Mouse (Mus musculus) urinary bladder, postnatal 4 days (tissue): Measurements from ENCODE around the gene 2810006K23Rik.
"Not testable (repeated sequence)": the region's sequence is repeated elsewhere in the genome, so short reads cannot be mapped to it uniquely, and the experiment has no call there.

ENCODE experiments used
- DNase-seq, 2 experiments: peaks; one replicate each; pipeline ENCODE4 v3.0.0; 2021 to 2022; ENCODE audit warnings: low spot score in 2 of 2

2810006K23Rik gene

GRCm38 (mm10) chr5:124342897-124343296 lies 15.0 kb downstream of the 2810006K23Rik start:
- no peak for DNase-seq

DNA sequence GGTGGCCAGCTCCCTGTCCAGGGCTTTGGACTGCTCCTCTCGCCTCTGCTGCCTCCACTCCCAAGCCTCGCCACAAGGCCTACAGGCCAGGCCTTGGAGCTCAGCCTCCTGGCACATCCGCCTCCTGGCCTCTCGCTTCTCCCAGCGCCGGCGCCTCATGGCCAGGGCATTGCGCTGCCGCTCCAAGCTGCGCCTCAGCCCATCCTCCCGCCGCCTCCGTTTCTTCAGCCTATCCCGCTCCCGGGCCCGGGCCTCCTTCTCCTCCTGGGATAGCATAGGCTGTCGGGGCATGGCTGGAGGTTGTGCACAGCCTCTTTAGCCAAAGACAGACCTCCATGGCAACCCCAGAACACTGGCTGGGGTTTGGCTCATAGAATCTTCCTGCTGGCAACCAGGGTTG lies 21.3 kb downstream of the 2810006K23Rik start:
- DNase-seq, result peak in 1 of 2 experiments; percentile 61

GRCm38 (mm10) chr5:124350350-124350749 lies 22.5 kb downstream of the 2810006K23Rik start:
- DNase-seq, result no peak

DNA sequence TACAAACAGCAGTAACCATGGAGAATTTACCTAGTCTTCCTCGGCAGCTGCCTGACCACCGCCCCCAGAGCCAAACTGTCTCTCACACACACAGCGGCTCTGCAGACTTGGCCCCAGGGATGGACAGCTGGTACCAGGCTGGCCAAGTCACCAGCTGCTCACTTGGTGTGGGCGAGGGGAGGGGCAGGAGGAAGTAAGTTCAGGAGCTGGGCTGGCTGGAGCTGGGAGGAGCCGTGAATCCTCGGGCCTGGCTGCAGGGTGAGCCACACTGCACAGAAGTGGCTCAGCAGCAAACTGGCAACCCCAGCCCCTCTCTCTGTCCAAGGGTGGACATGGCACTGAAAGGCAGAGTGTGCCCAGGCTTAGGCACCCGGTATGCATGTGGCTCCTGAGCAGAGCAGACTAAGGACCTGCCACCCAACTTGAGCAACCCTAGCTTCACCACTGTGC lies 23.2 kb downstream of the 2810006K23Rik start:
- peak in 1 of 2 experiments; percentile 56 for DNase-seq

DNA sequence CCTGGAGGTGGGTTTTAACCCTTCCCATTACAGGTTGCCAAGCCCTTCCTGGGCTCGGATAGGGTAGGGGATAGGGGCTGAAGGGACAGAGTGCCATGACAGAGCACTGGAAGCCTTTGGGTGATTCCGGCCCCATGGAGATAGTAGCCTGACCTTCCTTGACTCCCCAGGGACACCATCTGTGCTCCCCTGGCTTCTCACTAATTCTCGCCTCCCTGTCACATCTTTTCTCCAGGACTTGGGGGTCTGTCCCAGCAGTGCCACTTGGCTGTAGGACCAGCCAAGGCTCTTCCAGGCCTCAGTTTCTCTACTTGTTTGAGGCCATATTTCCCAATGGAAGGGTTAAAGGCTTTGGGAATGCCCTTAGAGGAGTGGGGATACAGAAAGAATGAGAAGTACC lies 23.7 kb downstream of the 2810006K23Rik start:
- no peak for DNase-seq

DNA sequence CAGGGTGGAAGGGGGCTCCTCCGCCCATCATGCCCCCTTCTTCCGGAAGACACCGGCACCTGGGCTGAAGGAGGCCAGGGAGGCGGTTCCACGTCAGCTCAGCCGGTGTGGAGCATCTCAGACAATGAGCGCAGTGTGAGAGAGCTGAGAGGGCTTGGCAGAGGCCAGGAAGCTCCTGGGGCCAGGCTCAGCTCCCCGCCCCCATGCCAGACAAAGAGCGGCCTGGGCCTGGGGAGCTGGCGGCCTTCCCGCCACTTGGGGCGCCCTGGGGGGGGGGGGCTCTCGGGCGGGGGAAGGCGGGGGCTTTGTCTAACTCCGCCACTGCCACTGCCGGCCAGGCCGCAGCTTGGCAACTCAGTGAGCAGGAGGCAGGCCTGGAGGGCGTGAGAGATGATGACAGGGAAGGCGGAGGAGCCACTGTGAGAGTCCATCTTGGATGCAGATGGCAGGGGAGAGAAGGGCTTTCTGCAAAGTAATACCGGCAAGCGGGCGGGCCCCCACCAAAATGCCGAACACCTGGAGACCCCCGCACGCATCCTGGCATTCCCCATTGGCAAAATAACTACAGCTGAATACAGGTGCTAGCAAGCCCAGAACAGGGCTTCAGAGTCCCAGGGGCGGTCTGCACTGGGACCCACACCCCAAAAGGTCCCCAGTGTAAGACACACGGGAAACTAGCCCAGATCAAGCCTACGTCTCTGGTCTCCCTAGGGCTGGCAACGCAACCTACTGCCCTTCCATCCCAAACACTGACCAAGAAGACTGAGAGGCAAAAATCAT lies 24.4 kb downstream of the 2810006K23Rik start:
- peak; percentile 78 to 82 for DNase-seq

- DNase-seq, result peak; percentile 61 to 66
These were observed 25.3 kb downstream of the 2810006K23Rik start for GRCm38 (mm10) chr5:124353011-124353725.

GRCm38 (mm10) chr5:124353726-124354547 lies 26.0 kb downstream of the 2810006K23Rik start:
- peak; percentile 44 to 74 for DNase-seq

- DNase-seq, result peak in 1 of 2 experiments; percentile 43
These were observed 26.9 kb downstream of the 2810006K23Rik start for GRCm38 (mm10) chr5:124354574-124355424.

DNA sequence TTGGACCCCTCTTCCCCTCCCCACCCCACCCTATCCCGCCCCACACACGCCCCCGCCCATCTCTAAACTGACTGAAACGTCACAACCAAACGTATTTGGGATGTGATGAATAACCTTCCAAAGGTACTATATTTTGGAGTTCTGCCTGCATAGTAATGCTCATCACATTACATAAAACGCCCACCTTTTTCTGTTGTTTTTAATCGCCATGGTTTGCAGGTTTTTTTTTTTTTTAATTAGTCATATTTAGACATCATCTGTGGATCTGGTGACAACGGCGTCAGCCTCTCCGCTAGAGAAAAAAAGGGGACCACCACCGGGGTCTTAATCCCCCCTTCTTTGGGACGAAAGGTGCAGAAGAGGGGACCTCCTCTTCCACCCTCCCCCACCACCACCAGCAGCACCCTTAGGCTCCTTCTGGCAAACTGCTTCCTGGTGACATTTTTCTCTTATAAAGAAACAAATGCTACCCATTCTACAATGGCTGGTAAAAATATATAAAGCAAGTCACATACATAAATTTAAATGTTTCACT lies 27.6 kb downstream of the 2810006K23Rik start:
- DNase-seq, result no peak

DNA sequence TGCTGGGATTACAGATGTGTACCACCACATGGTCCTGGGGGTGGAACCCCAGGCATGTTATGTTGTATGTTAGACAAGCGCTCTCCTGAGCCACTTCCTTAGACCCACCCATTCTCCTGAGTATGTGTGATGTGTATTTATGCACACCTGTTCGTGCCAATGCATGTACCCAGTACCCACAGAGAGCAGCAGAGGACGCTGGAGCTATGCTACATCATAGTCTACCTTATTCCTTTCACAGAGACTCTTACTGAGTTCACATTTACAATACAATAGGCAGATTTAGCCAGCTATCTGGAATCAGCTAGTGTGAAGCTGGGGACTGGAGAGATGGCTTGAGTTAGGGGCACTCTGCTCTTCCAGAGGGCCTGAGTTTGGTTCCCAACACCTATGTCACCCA lies 28.8 kb downstream of the 2810006K23Rik start:
- no peak for DNase-seq

- DNase-seq, result no peak
These were observed 31.8 kb downstream of the 2810006K23Rik start for GRCm38 (mm10) chr5:124359641-124360040.

GRCm38 (mm10) chr5:124362982-124363381 lies 35.1 kb downstream of the 2810006K23Rik start, which contains the start of gene Cdk2ap1:
Gene Cdk2ap1 (minus strand): TSS chr5:124363082.
- not testable (repeated sequence) for DNase-seq

DNA sequence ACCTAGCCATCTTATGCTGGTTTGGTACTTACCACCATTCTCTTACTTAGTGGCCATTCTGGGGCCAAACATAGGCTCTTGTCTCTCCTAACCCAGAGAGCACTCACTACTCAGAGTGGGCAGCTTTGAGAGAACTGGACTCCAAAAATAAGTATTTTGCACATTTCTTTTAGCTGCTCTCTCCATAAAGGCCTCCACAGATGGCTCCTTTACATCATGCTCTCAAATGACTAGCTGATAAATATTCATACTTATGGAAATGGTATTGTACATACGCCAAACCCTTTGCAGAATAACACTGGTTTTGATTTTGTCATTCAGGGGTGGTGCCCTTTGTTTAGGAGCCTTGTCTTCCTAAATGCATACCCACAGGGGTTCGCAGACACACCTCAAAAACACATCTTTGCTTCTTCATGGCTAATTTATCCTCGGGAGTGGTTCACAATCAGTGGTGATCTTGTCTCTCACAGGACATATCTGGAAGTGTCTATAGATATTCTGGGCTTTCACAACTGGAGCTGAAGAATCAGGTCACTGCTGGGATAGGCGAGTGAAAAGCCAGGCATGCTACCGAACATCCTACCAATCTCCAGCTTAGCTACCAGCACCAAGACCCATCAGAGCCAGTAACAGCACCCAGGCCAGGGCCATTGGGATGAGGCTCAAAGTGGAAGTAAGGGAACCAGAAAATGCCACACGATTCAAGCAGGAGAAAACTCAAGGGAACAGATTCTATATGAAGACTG lies 36.5 kb downstream of the 2810006K23Rik start:
- no peak for DNase-seq

- DNase-seq, result no peak
These were observed 37.9 kb downstream of the 2810006K23Rik start for GRCm38 (mm10) chr5:124365754-124366153.

- DNase-seq, result no peak
These were observed 38.8 kb downstream of the 2810006K23Rik start for GRCm38 (mm10) chr5:124366721-124367120.

DNA sequence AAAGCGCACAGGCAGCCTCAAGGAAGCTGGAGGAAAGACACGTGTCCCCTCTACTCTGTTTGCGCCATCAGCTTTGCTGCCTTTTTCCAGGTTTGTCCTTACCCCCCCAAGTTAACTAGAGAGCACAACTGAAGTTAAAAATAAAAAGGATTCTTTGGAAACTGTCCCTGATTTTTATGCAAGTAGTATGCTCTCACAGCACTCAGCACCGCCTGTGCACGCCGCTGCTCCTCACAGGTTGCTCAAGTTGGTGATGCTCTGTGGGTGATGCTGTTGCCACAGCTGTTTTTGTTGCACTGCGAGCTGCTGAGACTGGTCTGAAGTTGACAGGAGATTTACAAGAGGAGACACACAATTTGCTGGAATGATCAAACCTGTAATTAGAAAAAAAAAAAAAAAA lies 46.4 kb downstream of the 2810006K23Rik start:
- DNase-seq, result no peak

- DNase-seq, result no peak
These were observed 48.5 kb downstream of the 2810006K23Rik start for GRCm38 (mm10) chr5:124376401-124376800.

GRCm38 (mm10) chr5:124377149-124377548 lies 49.3 kb downstream of the 2810006K23Rik start:
- no peak for DNase-seq

DNA sequence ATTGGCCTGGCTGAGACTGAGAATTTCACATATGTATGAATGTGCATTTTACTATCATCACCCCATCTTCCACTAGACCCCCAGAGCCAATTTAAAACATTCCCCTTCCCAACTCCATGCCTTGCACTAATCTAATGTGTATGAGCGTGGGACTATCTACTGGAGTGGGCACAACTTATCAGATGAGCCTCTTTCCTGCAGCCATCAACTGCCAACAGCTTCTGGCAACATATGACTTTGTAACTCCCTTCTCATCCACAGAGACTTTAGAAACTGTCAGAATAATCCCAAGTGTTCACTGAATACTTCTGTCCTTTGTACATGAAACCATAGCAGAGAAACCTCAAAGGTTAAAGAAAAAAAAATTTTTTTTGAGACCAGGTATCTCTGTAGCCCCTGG lies 52.2 kb downstream of the 2810006K23Rik start:
- DNase-seq, result no peak
